Comparison of ENCODE assay signal across 8 mouse cellular contexts in the genomic region with DNA sequence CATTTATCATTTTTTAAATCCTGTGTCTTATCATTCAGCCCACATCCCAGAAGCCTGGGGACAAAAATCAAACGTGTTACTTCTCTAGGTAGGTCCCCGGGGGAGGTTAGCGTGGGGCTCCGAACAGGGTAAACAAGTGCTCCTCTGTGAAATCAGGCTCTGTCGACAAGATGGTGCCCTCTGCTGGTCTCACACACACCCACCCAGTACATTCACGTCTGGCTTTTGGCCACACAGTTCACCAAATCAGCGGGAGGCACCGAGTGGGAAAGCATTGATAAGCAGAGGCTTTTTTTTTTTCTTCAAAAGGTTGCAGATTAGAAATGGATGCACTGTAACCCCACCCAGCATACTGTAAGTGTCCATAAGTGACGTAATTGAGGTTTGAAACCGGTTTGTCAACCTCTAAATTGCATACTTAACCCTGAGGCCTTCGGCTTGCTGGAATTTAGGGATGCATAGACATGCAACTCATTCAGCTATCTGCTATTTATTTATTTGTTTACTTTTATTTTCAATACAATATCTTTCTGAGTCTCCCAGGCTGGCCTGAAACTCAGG. TPM values are rescaled to one million over a fixed set of nuclear protein-coding genes. Genes with fewer than 3 reads are reported as not detected.
DNase-seq lines count a peak whose midpoint lies in the region; ATAC-seq lines count a peak whose summit lies in the region.

No protein-coding gene starts in this region.

- DNase-seq in adipocyte (ENCODE audit: low spot score), result peak; percentile 73
- peak; percentile 55 for DNase-seq in embryo, embryonic 9.5 days (ENCODE audit: extremely low spot score)
- DNase-seq in lung, adult 18-20 months, result peak; percentile 69 to 77
- peak; percentile 84 for DNase-seq in thymus, postnatal 14 days

- peak overlapping the region; percentile 43 for H3K4me2 ChIP-seq in heart, embryonic 12.5 days
- H3K4me2 ChIP-seq in kidney, embryonic 15.5 days, result no peak overlapping the region
- 0 out of 2 replicates have a peak overlapping the region, but pooled peaks have one; percentile 11 for H3K4me2 ChIP-seq in neural tube, embryonic 15.5 days

- no peaks in the 10 kb centered on the region for H3K36me3 ChIP-seq in heart, embryonic 12.5 days
- H3K36me3 ChIP-seq in kidney, embryonic 15.5 days, result no peaks in the 10 kb centered on the region
- H3K36me3 ChIP-seq in neural tube, embryonic 15.5 days, result no peaks in the 10 kb centered on the region

- WGBS in heart, embryonic 12.5 days, result 17% methylated on average over 11 of the region's 11 CpGs
- 16% methylated on average over 11 of the region's 11 CpGs for WGBS in kidney, embryonic 15.5 days
- 17% methylated on average over 11 of the region's 11 CpGs for WGBS in neural tube, embryonic 15.5 days

- ATAC-seq in CD4-positive, CD25-positive, alpha-beta regulatory T cell, adult 4 months, result peak; percentile 97
- ATAC-seq in heart, embryonic 12.5 days (ENCODE audit: insufficient number of reproducible peaks, low FRiP score), result peak; percentile 77
- 0 out of 2 replicates have a peak, but pooled peaks have one; percentile 30 for ATAC-seq in kidney, embryonic 15.5 days (replicated peaks; ENCODE audit: low FRiP score)
- ATAC-seq in neural tube, embryonic 15.5 days (ENCODE audit: low FRiP score), result no peak; the same call in 1 of the 2 replicates

- no peak overlapping the region for H3K27ac ChIP-seq in heart, embryonic 12.5 days (ENCODE audit: poor library complexity, severe bottlenecking)
- no peak overlapping the region for H3K27ac ChIP-seq in kidney, embryonic 15.5 days
- H3K27ac ChIP-seq in neural tube, embryonic 15.5 days (replicated peaks), result no peak overlapping the region

- H3K27me3 ChIP-seq in heart, embryonic 12.5 days (replicated peaks), result peaks cover 3% of the 10 kb centered on the region; the same call in 1 of the 2 replicates
- H3K27me3 ChIP-seq in kidney, embryonic 15.5 days, result 0 out of 2 replicates have a peak, but pooled peaks cover 2% of the 10 kb centered on the region
- 0 out of 2 replicates have a peak, but pooled peaks cover 5% of the 10 kb centered on the region for H3K27me3 ChIP-seq in neural tube, embryonic 15.5 days (replicated peaks)

- H3K9me3 ChIP-seq in heart, embryonic 12.5 days (replicated peaks), result no peaks in the 10 kb centered on the region
- no peaks in the 10 kb centered on the region for H3K9me3 ChIP-seq in kidney, embryonic 15.5 days (replicated peaks)
- no peaks in the 10 kb centered on the region for H3K9me3 ChIP-seq in neural tube, embryonic 15.5 days (replicated peaks)

- no peak overlapping the region for H3K9ac ChIP-seq in heart, embryonic 12.5 days
- H3K9ac ChIP-seq in kidney, embryonic 15.5 days, result no peak overlapping the region
- no peak overlapping the region for H3K9ac ChIP-seq in neural tube, embryonic 15.5 days (replicated peaks)

- no peak overlapping the region for H3K4me3 ChIP-seq in heart, embryonic 12.5 days
- H3K4me3 ChIP-seq in kidney, embryonic 15.5 days (replicated peaks), result no peak overlapping the region
- no peak overlapping the region for H3K4me3 ChIP-seq in neural tube, embryonic 15.5 days (replicated peaks)

- 0 out of 2 replicates have a peak, but pooled peaks cover 6% of the 10 kb centered on the region for H3K4me1 ChIP-seq in heart, embryonic 12.5 days (replicated peaks)
- H3K4me1 ChIP-seq in kidney, embryonic 15.5 days, result no peaks in the 10 kb centered on the region
- H3K4me1 ChIP-seq in neural tube, embryonic 15.5 days, result no peaks in the 10 kb centered on the region

RNA-seq across cellular contexts. Expression of gene Tmem139, which starts 4.4 kb away (rescaled TPM):
- not detected for polyA plus RNA-seq in CD4-positive, CD25-positive, alpha-beta regulatory T cell, adult 4 months (2017; shearing (Covaris generic))
- 0.19 and 0.27 TPM in 2 replicates for polyA plus RNA-seq in heart, embryonic 12.5 days (2016; fragmentation: Nextera tagmentation; extraction: Ambion mirVana)
- 3.0 and 3.1 TPM in 2 replicates for polyA plus RNA-seq in kidney, embryonic 15.5 days (2015; fragmentation: Nextera tagmentation; extraction: Ambion mirVana)
- polyA plus RNA-seq in neural tube, embryonic 15.5 days (2015; fragmentation: Nextera tagmentation; extraction: Ambion mirVana), result 0.13 and 0.68 TPM in 2 replicates

RNA-seq across cellular contexts. Expression of gene Casp2, which starts 7.4 kb away (rescaled TPM):
- 10 to 100 TPM; 46.4 to 72.8 TPM for polyA plus RNA-seq in CD4-positive, CD25-positive, alpha-beta regulatory T cell, adult 4 months (2017; shearing (Covaris generic))
- 37.6 and 38.1 TPM in 2 replicates for polyA plus RNA-seq in heart, embryonic 12.5 days (2016; fragmentation: Nextera tagmentation; extraction: Ambion mirVana)
- 57.0 and 60.0 TPM in 2 replicates for polyA plus RNA-seq in kidney, embryonic 15.5 days (2015; fragmentation: Nextera tagmentation; extraction: Ambion mirVana)
- 27.1 and 35.9 TPM in 2 replicates for polyA plus RNA-seq in neural tube, embryonic 15.5 days (2015; fragmentation: Nextera tagmentation; extraction: Ambion mirVana)

RNA-seq across cellular contexts. Expression of gene Gstk1, which starts 11.6 kb away (rescaled TPM):
- polyA plus RNA-seq in CD4-positive, CD25-positive, alpha-beta regulatory T cell, adult 4 months (2017; shearing (Covaris generic)), result 1 to 10 TPM; 4.9 to 7.9 TPM
- polyA plus RNA-seq in heart, embryonic 12.5 days (2016; fragmentation: Nextera tagmentation; extraction: Ambion mirVana), result 9.9 and 10.9 TPM in 2 replicates
- polyA plus RNA-seq in kidney, embryonic 15.5 days (2015; fragmentation: Nextera tagmentation; extraction: Ambion mirVana), result 31.0 and 33.4 TPM in 2 replicates
- polyA plus RNA-seq in neural tube, embryonic 15.5 days (2015; fragmentation: Nextera tagmentation; extraction: Ambion mirVana), result 13.7 and 14.4 TPM in 2 replicates

RNA-seq across cellular contexts. Expression of gene Clcn1, which starts 29.1 kb away (rescaled TPM):
- polyA plus RNA-seq in CD4-positive, CD25-positive, alpha-beta regulatory T cell, adult 4 months (2017; shearing (Covaris generic)), result not detected
- polyA plus RNA-seq in heart, embryonic 12.5 days (2016; fragmentation: Nextera tagmentation; extraction: Ambion mirVana), result 0.73 and 1.0 TPM in 2 replicates
- polyA plus RNA-seq in kidney, embryonic 15.5 days (2015; fragmentation: Nextera tagmentation; extraction: Ambion mirVana), result 0.18 and 0.28 TPM in 2 replicates
- 1.1 and 1.2 TPM in 2 replicates for polyA plus RNA-seq in neural tube, embryonic 15.5 days (2015; fragmentation: Nextera tagmentation; extraction: Ambion mirVana)

RNA-seq across cellular contexts. Expression of gene Tas2r144, which starts 42.3 kb away (rescaled TPM):
- not detected for polyA plus RNA-seq in CD4-positive, CD25-positive, alpha-beta regulatory T cell, adult 4 months (2017; shearing (Covaris generic))
- not detected in 2 replicates for polyA plus RNA-seq in heart, embryonic 12.5 days (2016; fragmentation: Nextera tagmentation; extraction: Ambion mirVana)
- not detected in 2 replicates for polyA plus RNA-seq in kidney, embryonic 15.5 days (2015; fragmentation: Nextera tagmentation; extraction: Ambion mirVana)
- not detected in 2 replicates for polyA plus RNA-seq in neural tube, embryonic 15.5 days (2015; fragmentation: Nextera tagmentation; extraction: Ambion mirVana)
